Mouse (Mus musculus) embryonic facial prominence, embryonic 13.5 days (tissue): Measurements from ENCODE around the gene Hsf5. TPM values are rescaled to one million over a fixed set of nuclear protein-coding genes. Genes with fewer than 3 reads are reported as not detected.

Experiments
- ATAC-seq: fragments of 200-750 bp; cut with Nextera tagmentation; 2 replicates; pipeline ENCODE4 v1.8.0; 2017; ENCODE audit warnings: low read depth; ENCODE audit not compliant: insufficient number of reproducible peaks, insufficient read depth, low FRiP score, low TSS enrichment
- H3K27ac ChIP-seq: fragments of 300-500 bp; sonication (generic); 2 replicates; pipeline ENCODE4 v1.5.1; 2015; ENCODE audit warnings: moderate library complexity, mild to moderate bottlenecking, inconsistent platforms
- H3K27me3 ChIP-seq: fragments of 300-500 bp; sonication (generic); 2 replicates; pipeline ENCODE4 v1.6.1; 2015; ENCODE audit warnings: mild to moderate bottlenecking, inconsistent platforms
- H3K36me3 ChIP-seq: fragments of 300-500 bp; sonication (generic); 2 replicates; pipeline ENCODE4 v1.6.1; 2015; ENCODE audit warnings: mild to moderate bottlenecking, inconsistent platforms
- H3K4me1 ChIP-seq: fragments of 300-500 bp; sonication (generic); 2 replicates; pipeline ENCODE4 v1.6.1; 2015; ENCODE audit warnings: inconsistent platforms
- H3K4me2 ChIP-seq: fragments of 300-500 bp; sonication (generic); 2 replicates; pipeline ENCODE4 v1.6.1; 2015; ENCODE audit warnings: moderate library complexity, mild to moderate bottlenecking, inconsistent platforms
- H3K4me3 ChIP-seq: fragments of 300-500 bp; sonication (generic); 2 replicates; pipeline ENCODE4 v1.5.1; 2015; ENCODE audit warnings: mild to moderate bottlenecking, inconsistent platforms
- H3K9ac ChIP-seq: fragments of 300-500 bp; sonication (generic); 2 replicates; pipeline ENCODE4 v1.6.1; 2015; ENCODE audit warnings: mild to moderate bottlenecking, inconsistent platforms
- H3K9me3 ChIP-seq: fragments of 300-500 bp; sonication (generic); 2 replicates; pipeline ENCODE4 v1.6.1; 2016; ENCODE audit warnings: inconsistent platforms
- WGBS: fragments of 180-500 bp; shearing (Covaris S2); methylation state at CpG from one replicate; pipeline ENCODE4 v1.1.7; 2015; ENCODE audit warnings: mixed read lengths; 5-methylcytosine and 5-hydroxymethylcytosine counted together
- polyA plus RNA-seq: library from polyadenylated mRNA; unstranded; fragments of >200 nt; fragmentation: Nextera tagmentation; extraction: Ambion mirVana; gene quantifications from 2 replicates; pipeline ENCODE4 v1.2.1, GENCODE M21; 2015

Gene Hsf5
- polyA plus RNA-seq, 1 experiment from 2014 or later: 0.25 TPM

DNA sequence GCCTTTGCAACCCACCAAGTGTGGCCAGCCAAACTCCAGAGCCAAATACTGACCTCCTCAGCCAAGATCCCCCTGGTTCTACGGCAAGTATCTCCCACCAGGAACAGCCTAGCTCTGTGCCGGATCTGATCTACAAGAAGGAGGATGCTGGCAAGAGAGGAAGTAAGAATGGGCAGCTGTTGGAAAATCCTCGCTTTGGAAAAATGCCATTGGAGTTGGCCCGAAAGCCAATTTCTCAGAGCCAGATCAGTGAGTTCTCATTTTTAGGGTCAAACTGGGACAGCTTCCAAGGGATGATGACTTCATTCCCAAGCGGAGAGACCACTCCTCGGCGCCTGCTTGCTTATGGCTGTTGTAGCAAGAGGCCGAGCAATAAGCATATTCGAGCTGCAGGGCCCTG, 5.4 kb upstream of the Hsf5 start:
- H3K27me3 ChIP-seq: no peaks in the 10 kb centered on the region
- peaks cover 95% of the 10 kb centered on the region for H3K36me3 ChIP-seq
- H3K9ac ChIP-seq: no peak overlapping the region
- H3K9me3 ChIP-seq: no peaks in the 10 kb centered on the region
- H3K4me1 ChIP-seq: no peaks in the 10 kb centered on the region
- 91% methylated on average over 9 of the region's 9 CpGs for WGBS
- no peak overlapping the region for H3K4me3 ChIP-seq
- ATAC-seq: no peak
- H3K4me2 ChIP-seq: no peak overlapping the region
- no peak overlapping the region for H3K27ac ChIP-seq

DNA sequence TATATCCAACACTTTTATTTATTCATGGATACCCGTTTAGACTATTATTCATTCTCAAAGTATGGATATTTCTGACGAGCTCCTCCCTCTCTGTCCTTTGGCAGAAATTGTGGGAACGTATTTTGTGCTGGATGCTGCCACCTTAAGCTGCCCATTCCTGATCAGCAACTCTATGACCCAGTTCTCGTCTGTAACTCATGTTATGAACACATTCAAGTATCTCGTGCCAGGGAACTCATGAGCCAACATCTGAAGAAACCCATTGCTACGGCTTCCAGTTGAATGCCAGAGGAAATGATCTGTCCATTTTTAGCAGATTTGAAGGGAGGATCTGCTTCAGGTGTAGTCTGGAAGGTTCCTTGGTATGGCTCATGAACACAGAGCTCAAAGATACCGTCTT, 3.0 kb upstream of the Hsf5 start:
- Histone ChIP-seq H3K27ac (no peak overlapping the region), H3K9me3 (no peaks in the 10 kb centered on the region), H3K27me3 (no peaks in the 10 kb centered on the region), H3K36me3 (peaks cover 95% of the 10 kb centered on the region), H3K4me3 (no peak overlapping the region), H3K9ac (no peak overlapping the region), H3K4me1 (no peaks in the 10 kb centered on the region), H3K4me2 (no peak overlapping the region)
- 93% methylated on average over 7 of the region's 7 CpGs for whole genome bisulfite sequencing
- no peak for ATAC-seq

DNA sequence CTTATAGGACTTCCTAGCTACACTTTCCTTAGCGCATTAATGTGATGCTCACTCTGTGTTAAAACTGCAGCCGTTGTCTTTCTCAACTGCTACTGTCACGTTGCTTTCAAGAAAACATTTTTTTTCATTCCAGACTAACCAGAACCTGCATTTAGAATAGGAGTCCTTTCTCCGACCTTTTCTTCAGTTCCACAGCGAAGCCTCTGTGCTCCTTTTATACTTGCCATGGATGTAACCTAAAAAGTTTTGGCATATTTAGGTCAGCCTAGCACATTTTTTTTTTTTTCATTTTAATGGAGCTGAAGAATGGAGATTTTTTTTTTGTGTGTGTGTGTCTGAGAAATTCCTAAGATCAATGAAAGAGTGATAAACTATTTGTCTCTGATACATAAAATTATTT, 1.4 kb upstream of the Hsf5 start:
- Histone ChIP-seq H3K4me1 (no peaks in the 10 kb centered on the region), H3K27me3 (no peaks in the 10 kb centered on the region), H3K9ac (no peak overlapping the region), H3K9me3 (no peaks in the 10 kb centered on the region), H3K4me3 (no peak overlapping the region), H3K27ac (no peak overlapping the region), H3K36me3 (peaks cover 80% of the 10 kb centered on the region), H3K4me2 (no peak overlapping the region)
- WGBS: 92% methylated on average over 5 of the region's 5 CpGs
- ATAC-seq: no peak

DNA sequence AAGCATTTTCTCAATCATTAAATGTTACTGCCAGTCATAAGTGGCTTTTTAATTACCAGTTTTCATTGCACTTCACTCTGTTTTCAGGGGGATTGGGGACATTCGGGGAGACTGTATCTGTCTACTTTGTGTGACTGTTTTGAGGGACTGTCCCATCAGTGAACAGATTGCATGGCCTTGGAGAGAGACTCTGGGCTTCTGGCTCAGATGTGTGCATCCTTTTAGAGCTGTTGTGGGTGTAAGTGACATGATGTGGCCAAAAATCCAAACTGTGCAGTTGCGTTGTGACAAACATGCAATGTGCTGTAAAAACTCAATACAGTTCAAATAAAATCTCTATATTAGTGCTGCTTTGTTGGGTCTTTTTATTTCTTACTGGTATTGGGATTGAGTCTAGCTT, 1.0 kb upstream of the Hsf5 start:
- Histone ChIP-seq H3K9me3 (no peaks in the 10 kb centered on the region), H3K4me1 (no peaks in the 10 kb centered on the region), H3K36me3 (peaks cover 76% of the 10 kb centered on the region), H3K9ac (no peak overlapping the region), H3K27ac (no peak overlapping the region), H3K27me3 (no peaks in the 10 kb centered on the region), H3K4me3 (no peak overlapping the region), H3K4me2 (no peak overlapping the region)
- no peak for ATAC-seq
- 98% methylated on average over 2 of the region's 2 CpGs for WGBS

DNA sequence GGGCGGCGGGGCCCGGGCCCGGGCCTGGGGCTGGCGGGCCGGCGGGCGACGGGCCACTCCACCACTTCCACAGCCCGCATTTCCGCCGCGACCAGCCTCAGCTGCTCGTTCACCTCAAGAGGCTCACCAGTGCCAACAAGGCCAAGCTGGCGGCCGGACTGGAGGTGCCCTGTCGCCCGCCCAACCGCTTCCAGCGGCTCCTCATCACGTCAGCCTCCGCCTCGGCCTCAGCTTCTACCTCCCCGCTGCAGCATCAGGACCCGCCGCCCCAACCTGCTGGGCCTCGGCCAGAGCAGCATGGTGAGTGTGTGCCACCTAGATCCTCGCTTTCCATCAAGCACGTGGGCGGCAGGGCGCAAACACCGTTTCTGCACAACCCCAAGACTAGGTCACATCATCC, 642 bp downstream of the Hsf5 start:
- Histone ChIP-seq H3K4me3 (no peak overlapping the region), H3K4me1 (no peaks in the 10 kb centered on the region), H3K27ac (no peak overlapping the region), H3K36me3 (peaks cover 61% of the 10 kb centered on the region), H3K9me3 (no peaks in the 10 kb centered on the region), H3K27me3 (no peaks in the 10 kb centered on the region), H3K4me2 (no peak overlapping the region), H3K9ac (no peak overlapping the region)
- ATAC-seq: no peak
- WGBS: 95% methylated on average over 32 of the region's 32 CpGs

DNA sequence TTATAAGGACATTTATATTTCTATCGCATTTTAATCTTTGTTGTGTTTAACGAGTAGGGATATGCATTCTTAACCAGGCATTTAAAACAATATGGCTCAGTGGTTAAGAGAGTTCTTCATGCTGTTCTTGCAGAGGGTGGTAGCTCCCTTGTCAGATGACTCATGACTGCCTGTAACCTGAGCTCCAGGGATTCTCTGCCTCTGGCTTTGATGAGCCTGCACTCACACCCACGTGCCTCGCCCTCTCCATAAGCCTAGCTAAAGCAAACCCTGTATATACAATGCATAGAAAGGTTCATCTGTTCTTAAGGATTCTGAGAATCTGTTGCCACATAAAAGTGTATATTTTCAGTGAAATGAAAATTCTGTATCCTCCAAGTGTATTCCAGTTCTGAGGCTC, 6.2 kb downstream of the Hsf5 start:
- no peak overlapping the region for H3K4me3 ChIP-seq
- no peak for ATAC-seq
- H3K36me3 ChIP-seq: peaks cover 44% of the 10 kb centered on the region
- H3K27me3 ChIP-seq: no peaks in the 10 kb centered on the region
- H3K4me1 ChIP-seq: no peaks in the 10 kb centered on the region
- H3K4me2 ChIP-seq: no peak overlapping the region
- H3K9me3 ChIP-seq: no peaks in the 10 kb centered on the region
- no peak overlapping the region for H3K27ac ChIP-seq
- H3K9ac ChIP-seq: no peak overlapping the region
- WGBS: 65% methylated on average over 4 of the region's 4 CpGs

DNA sequence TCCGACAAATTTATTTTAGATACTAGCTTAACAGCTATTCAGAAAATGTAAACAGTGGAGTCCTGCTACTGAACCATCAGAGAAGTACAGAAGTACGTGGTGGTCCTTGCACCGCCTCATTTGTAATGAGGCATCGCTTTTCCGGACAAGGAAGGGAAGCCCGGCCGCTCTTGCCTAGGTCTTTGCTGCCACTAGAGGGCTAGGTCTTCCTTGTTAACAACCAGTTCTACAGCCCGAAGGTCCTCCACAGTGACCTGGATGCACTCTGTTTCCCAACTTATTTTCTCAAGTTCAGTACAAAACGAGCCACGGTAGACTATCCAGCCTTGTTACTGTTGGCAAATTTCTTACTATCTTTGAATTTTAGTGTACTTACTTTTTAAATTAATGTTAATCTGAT, 12.9 kb downstream of the Hsf5 start:
- 0 out of 2 replicates have a peak, but pooled peaks cover 4% of the 10 kb centered on the region for H3K4me1 ChIP-seq
- no peak overlapping the region for H3K4me3 ChIP-seq
- H3K27ac ChIP-seq: no peak overlapping the region
- WGBS: 36% methylated on average over 10 of the region's 10 CpGs
- no peaks in the 10 kb centered on the region for H3K27me3 ChIP-seq
- no peak for ATAC-seq
- 0 out of 2 replicates have a peak, but pooled peaks cover 16% of the 10 kb centered on the region for H3K36me3 ChIP-seq
- H3K4me2 ChIP-seq: no peak overlapping the region
- no peak overlapping the region for H3K9ac ChIP-seq
- H3K9me3 ChIP-seq: no peaks in the 10 kb centered on the region

DNA sequence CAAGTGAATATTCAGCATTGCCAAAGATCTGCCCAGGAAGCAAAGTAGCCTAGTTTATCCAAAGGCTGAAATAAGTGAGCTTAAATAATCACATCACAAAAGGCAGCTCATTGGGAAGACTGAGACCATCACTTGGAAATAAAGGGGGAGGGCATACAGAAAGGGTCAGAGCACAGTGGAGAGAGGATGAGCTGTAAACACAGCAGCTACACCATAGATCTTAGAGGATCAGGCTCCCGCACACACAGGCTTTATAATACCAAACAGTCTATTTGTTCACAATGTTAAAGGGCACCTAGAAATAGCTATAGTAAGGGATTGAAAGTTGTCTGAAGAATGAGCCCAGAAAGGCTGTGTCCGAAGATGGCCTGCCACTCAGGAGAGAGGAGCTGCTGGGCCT, 21.8 kb downstream of the Hsf5 start:
- Histone ChIP-seq H3K4me2 (peak overlapping the region; percentile 78), H3K9me3 (no peaks in the 10 kb centered on the region), H3K9ac (peak overlapping the region; percentile 81), H3K27me3 (no peaks in the 10 kb centered on the region), H3K36me3 (no peaks in the 10 kb centered on the region; the same call in 1 of the 2 replicates), H3K4me3 (peak overlapping the region; percentile 52), H3K4me1 (peaks cover 11% of the 10 kb centered on the region), H3K27ac (no peak overlapping the region)
- ATAC-seq: no peak
- 15% methylated on average over 2 of the region's 2 CpGs for WGBS

GRCm38 (mm10) chr11:87639206-87639605, 22.2 kb downstream of the Hsf5 start:
- Histone ChIP-seq H3K36me3 (no peaks in the 10 kb centered on the region; the same call in 1 of the 2 replicates), H3K4me1 (peaks cover 11% of the 10 kb centered on the region), H3K4me2 (peak overlapping the region; percentile 78), H3K27ac (no peak overlapping the region), H3K9ac (peak overlapping the region; percentile 81), H3K4me3 (peak overlapping the region; percentile 52), H3K9me3 (no peaks in the 10 kb centered on the region), H3K27me3 (no peaks in the 10 kb centered on the region)
- WGBS: 1% methylated on average over 29 of the region's 29 CpGs
- ATAC-seq: peak; percentile 52; the same call in 1 of the 2 replicates

DNA sequence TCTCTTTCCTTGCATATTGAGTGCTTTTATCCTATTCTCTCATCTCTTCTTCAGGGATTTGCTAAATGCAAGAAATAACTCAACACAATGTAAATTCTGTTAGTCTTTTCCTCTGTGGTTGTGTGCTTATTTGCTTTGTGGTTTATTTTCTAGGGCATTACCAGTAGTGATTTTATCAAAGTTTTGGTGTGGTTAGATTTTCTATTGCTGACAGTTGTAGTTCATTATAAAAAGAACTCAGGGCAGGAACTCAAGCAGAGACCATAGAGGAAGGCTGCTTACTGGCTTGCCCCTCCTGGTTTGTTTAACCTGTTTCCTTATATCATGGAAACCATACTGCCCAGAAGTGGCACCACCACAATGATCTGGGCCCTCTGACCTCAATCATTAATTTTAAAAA, 25.9 kb downstream of the Hsf5 start:
- no peak overlapping the region for H3K27ac ChIP-seq
- ATAC-seq: no peak
- H3K4me2 ChIP-seq: no peak overlapping the region
- no peak overlapping the region for H3K9ac ChIP-seq
- no peaks in the 10 kb centered on the region for H3K9me3 ChIP-seq
- H3K4me1 ChIP-seq: peaks cover 11% of the 10 kb centered on the region
- H3K36me3 ChIP-seq: no peaks in the 10 kb centered on the region
- no peak overlapping the region for H3K4me3 ChIP-seq
- no peaks in the 10 kb centered on the region for H3K27me3 ChIP-seq

GRCm38 (mm10) chr11:87654693-87655092, 37.7 kb downstream of the Hsf5 start:
- Histone ChIP-seq H3K27me3 (no peaks in the 10 kb centered on the region), H3K9ac (no peak overlapping the region), H3K4me2 (no peak overlapping the region), H3K9me3 (no peaks in the 10 kb centered on the region), H3K4me1 (no peaks in the 10 kb centered on the region), H3K4me3 (no peak overlapping the region), H3K36me3 (no peaks in the 10 kb centered on the region), H3K27ac (no peak overlapping the region)
- WGBS: 80% methylated on average over 5 of the region's 5 CpGs
- ATAC-seq: no peak

DNA sequence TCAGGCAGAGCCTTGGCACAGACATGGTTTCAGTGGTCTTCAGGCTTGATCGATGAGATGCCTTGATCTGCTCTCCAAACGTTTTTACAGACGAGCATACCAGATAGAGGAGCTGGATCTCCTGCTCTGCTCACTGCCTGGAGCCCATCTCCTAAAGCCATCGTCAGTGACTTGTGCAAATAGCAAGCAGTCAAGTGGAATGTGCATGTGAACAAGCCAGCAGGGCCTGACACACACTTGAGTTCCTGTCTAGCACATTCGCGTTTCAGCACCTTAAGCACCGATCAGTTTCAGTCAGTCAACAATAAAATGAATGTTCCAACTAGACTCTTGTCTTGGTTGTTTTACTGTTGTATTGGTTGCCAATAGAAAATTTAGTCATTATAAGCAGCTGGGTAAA, 42.3 kb downstream of the Hsf5 start:
- Histone ChIP-seq H3K9ac (no peak overlapping the region), H3K27me3 (peaks cover 5% of the 10 kb centered on the region), H3K4me2 (no peak overlapping the region), H3K27ac (no peak overlapping the region), H3K9me3 (no peaks in the 10 kb centered on the region), H3K4me3 (no peak overlapping the region), H3K4me1 (no peaks in the 10 kb centered on the region), H3K36me3 (no peaks in the 10 kb centered on the region)
- ATAC-seq: no peak
- 72% methylated on average over 7 of the region's 7 CpGs for WGBS

GRCm38 (mm10) chr11:87662407-87662806, 45.4 kb downstream of the Hsf5 start, which contains the start of gene Rnf43:
Gene Rnf43, plus strand, starts transcription at chr11:87662722.
- H3K27me3 ChIP-seq: peaks cover 10% of the 10 kb centered on the region
- H3K36me3 ChIP-seq: no peaks in the 10 kb centered on the region
- H3K4me2 ChIP-seq: peak within 1 kb of the TSS; percentile 65
- ATAC-seq: peak; percentile 75; the same call in 1 of the 2 replicates
- peak within 1 kb of the TSS; percentile 67 for H3K9ac ChIP-seq
- no peaks in the 10 kb centered on the region for H3K4me1 ChIP-seq
- peak within 1 kb of the TSS; percentile 46 for H3K4me3 ChIP-seq
- under 1% methylated on average over 8 of the region's 8 CpGs for WGBS
- H3K27ac ChIP-seq: peak within 1 kb of the TSS; percentile 28; the same call in 1 of the 2 replicates
- H3K9me3 ChIP-seq: no peaks in the 10 kb centered on the region
